Mouse (Mus musculus): ENCODE data around the gene Morn2. TPM values are rescaled to one million over a fixed set of nuclear protein-coding genes. Genes with fewer than 3 reads are reported as not detected.

Gene Morn2
- 0.75 TPM for polyA plus RNA-seq (2017; shearing (Covaris generic))

GRCm38 (mm10) chr17:80290074-80290657 lies at the start of gene Morn2, which contains the start of gene Dhx57:
Morn2 (plus strand) TSS chr17:80290203.
Dhx57 (minus strand) TSS chr17:80290476.

DNA sequence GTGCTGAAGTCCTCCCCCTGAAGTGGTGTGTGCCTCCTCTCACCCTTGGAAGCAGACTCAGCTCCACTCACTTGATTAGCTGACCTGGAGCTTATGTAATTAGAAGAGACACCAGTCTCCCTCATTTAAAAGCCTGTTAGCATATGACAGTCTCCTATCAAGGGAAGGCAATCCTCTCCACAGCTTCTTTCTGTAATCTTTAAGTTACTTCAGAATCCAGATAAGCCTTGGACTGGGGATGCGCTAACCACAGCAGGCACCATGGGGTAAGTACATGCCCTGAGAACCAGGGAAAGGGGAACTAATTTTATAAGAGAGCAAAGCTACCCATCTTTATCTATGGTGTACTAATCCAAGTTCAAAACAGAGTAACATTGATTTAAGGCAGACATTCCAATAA lies 17.2 kb downstream of the Morn2 start, which contains the start of gene Arhgef33:
Arhgef33 (plus strand) TSS at position 157 of the 400 bp plus-strand sequence.

Other genes starting within 250 kb of the Morn2 start
- 26.3 TPM for gene Hnrnpll, start 227.9 kb upstream of the Morn2 start, polyA plus RNA-seq (2017; shearing (Covaris generic))
- gene Galm, start 162.7 kb upstream of the Morn2 start, polyA plus RNA-seq (2017; shearing (Covaris generic)) = 7.2 TPM
- gene Srsf7, start 82.9 kb upstream of the Morn2 start, polyA plus RNA-seq (2017; shearing (Covaris generic)) = 657 TPM
- not detected for gene Ttc39d, start 82.7 kb upstream of the Morn2 start, polyA plus RNA-seq (2017; shearing (Covaris generic))
- gene Gemin6, start 65.8 kb upstream of the Morn2 start, polyA plus RNA-seq (2017; shearing (Covaris generic)) = 10.7 TPM
- gene Dhx57, start 273 bp downstream of the Morn2 start, polyA plus RNA-seq (2017; shearing (Covaris generic)) = 18.3 TPM
- 1.6 TPM for gene Arhgef33, start 17.2 kb downstream of the Morn2 start, polyA plus RNA-seq (2017; shearing (Covaris generic))
- not detected for gene Gm10190, start 83.3 kb downstream of the Morn2 start, polyA plus RNA-seq (2017; shearing (Covaris generic))
- 29.7 TPM for gene Sos1, start 190.2 kb downstream of the Morn2 start, polyA plus RNA-seq (2017; shearing (Covaris generic))